Mouse (Mus musculus) G1E-ER4 (cell line): ENCODE measurements around the gene Zfp560. TPM values are rescaled to one million over a fixed set of nuclear protein-coding genes. Genes with fewer than 3 reads are reported as not detected.

Experiments used
- GATA1 ChIP-seq: IDR thresholded peaks from one replicate; pipeline ENCODE4 v1.8.0; 2012; ENCODE audit warnings: low read length, inconsistent platforms
- polyA plus RNA-seq: library from polyadenylated mRNA; stranded (reverse); fragments of >175 nt; gene quantifications from 2 replicates; pipeline ENCODE4 v1.2.3, GENCODE M21; 2012

Gene Zfp560
- 1.3 and 2.6 TPM in 2 replicates for polyA plus RNA-seq

DNA sequence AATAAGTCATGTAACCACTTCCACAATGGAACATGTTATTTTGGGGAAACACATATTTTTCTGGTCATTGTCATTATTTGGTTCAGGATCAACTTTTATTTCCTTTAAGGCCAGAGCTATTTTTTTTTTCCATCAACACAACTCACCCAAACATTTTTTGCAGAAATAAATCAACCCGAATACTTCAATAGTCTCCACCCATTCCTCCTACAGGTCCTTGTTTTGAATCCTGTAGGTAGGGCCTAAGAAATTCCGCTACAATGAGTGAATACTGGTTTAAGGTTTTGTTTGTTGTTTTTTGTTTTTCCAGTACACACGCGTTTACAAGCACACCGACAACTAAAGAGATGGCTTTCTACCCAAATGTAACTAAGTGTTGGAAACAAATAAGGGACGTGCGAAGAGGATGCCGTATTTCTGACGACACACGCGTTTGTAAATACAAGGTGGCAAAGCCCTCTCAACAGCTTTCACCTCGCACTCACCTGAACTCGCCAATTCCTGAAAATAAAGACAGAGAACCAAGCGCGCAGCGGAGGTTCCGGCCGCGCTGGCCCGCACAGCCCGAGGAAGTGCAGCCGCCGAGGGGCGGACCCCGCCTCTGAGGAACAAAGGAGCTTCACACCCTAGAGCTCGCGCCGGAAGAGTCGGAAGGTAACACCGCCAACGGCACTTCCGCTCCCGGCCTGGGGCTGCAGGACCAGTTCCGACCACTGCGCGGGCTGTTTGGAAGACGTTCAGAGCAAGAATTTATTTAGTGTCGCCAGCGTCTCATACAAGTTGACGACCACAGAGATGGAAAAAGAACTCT, at the start of gene Zfp560:
Gene Zfp560, minus strand, starts transcription at position 646 of the 811 bp plus-strand sequence.
- TF ChIP-seq GATA1 = no peak

DNA sequence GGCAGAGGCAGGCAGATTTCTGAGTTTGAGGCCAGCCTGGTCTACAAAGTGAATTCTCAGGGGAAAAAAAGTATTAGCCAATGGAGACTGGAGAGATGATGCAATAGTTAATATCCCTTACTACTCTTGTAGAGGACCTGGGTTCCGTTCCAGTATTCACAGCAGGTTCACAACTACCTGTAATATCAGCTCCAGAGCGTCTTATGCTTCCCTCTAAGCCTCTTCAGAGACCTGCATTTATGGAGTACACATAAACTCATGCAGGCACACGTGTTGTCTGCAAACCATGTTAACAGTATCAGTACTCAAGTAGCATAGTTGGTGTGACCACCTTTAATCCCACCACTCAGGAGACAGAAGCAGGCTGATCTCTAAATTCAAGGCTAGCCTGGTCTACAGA, 45.0 kb upstream of the Zfp560 start:
- no peak for TF ChIP-seq GATA1

DNA sequence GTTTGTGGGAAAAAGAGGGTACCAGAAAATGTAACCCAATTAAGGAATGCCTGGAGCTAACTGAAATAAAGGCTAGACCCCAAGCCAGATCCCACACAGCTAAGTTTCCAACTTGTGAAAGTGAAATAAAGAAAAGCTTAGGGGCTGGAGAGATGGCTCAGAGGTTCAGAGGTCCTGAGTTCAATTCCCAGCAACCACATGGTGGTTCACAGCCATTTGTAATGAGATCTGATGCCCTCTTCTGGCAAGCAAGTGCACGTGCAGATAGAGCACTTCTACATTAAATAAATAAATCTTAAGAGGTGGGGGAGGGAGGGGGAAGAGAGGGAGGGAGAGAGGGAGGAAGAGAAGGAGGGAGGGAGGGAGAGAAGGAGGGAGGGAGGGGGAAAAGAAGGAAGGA, 26.5 kb upstream of the Zfp560 start:
- no peak for TF ChIP-seq GATA1

DNA sequence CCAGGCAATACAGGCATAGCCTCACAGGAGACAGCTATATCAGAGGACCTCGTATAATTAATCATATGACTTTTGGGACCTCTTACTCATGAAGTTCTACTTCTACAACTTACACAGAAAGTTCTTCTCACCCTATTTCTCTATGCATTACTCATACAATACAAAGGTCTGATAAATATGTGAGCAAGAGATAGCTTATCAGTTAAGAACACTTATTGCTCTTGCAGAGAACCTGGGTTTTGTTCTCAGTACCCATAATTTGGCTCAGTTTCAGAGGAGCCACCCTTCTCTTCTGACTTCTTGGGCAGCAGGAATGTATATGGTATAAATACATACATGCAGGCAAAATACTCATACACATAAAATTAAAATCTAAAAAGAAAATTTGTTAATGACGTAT, 24.3 kb upstream of the Zfp560 start:
- no peak for TF ChIP-seq GATA1

DNA sequence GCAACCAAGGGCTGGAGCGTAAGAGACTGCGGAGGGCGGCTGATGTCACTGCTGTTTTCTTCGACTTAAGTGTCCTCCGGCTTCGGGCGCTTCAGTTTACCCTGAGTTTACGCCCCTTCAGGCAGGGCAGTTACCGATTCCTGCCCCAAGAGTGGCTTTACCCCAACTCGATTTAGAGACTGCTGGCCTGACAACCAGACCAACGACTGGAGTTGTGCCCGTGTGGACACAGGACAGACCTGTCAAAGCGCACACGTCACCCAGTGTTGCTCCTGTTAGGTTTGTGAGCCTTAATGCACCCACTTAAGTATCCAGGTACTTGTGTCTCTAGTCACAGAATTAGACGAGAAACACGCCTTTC, 346 bp upstream of the Zfp560 start:
- no peak for TF ChIP-seq GATA1

DNA sequence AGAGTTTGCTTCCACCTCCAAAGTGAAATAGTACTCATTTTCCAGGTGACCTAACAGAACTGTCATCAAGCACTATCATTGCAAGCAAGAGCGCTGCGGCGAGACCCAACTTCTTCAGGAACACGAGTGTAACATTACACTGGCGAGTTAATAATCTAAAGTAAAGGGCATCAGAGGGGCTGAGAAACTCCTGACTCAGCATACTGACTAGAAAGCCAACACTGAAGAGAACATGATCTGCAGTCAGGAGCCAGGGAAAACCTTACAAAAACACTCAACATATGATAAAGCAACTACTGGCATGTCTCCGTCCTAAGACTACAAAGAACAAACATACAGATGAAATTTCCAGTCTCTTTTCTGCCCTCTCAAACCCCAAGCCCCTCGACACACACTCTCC, 1.3 kb downstream of the Zfp560 start:
- TF ChIP-seq GATA1 = no peak

DNA sequence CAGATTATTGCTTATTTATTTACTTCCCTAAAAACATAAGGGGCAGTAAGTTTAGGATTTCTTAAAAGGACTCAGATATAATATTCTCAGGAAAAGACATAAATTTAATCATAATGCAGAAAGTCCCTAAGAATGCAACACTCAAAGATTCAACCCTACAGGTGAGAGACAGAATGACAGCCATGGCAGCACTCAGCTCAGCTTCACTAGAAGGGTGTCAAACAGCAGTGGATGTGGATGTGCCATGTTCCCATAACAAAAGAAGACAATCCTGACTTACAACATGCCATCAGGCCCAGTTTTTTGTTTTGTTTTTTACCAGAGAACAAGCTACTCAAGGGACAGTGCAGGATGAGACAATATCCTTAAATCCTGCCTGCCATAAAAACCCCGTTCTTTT, 10.3 kb downstream of the Zfp560 start:
- TF ChIP-seq GATA1 = no peak

DNA sequence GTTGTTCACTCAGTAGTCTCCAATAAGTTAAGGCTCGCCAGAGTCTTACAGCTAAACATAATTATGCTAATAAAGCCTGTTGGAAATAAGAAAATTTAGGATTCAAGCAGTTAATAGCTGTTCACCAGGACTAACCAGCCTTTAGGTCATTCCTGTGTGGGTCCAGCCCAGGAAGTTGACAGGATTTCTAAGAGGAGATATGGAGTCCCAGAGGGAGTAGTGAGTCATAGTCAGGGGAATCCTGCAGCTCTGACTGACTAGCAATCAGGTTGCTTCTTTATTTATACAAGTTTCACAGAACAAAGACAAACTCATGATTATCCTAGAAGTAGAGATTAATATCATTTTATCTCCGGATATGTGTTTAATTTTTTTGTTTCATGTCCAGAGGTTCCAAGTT, 17.7 kb downstream of the Zfp560 start:
- no peak for TF ChIP-seq GATA1

DNA sequence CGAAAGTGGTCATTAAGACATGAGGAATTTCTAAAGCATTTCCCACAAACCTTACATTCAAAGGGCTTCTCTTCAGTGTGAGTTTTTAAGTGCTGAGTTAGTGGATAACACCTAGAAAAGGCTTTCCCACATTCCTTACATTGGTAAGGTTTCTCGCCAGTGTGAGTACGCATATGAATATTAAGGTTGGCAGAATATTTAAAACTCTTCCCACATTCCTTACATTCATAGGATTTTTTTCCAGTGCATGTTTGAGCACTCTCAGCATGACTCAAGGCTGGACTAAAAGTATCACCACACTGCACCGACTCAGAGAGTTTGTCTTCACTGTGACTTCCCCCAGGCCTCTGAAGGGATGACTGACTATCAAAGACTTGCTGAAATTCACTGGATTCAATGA, 36.5 kb downstream of the Zfp560 start:
- no peak for TF ChIP-seq GATA1

DNA sequence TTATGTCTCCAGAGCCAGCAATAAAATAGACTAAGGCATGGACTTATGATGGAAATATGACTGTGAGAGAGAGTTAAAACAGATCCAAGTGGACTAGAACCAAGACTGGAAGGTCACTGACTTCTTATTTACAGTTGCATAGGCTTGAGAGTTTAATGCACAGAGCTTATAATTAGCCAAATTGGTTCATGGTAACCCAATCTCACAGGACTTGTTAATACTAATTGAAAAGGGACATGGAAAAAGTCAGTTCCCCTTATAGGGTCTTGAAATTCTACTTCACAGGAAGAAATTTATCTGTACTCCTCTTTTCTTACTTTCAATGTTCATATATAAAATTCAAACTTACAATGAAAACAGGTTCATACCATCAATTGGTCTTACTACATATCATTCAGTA, 49.0 kb downstream of the Zfp560 start, which contains the start of gene Olfr18:
Gene Olfr18, minus strand, starts transcription at position 101 of the 400 bp plus-strand sequence.
- no peak for TF ChIP-seq GATA1

DNA sequence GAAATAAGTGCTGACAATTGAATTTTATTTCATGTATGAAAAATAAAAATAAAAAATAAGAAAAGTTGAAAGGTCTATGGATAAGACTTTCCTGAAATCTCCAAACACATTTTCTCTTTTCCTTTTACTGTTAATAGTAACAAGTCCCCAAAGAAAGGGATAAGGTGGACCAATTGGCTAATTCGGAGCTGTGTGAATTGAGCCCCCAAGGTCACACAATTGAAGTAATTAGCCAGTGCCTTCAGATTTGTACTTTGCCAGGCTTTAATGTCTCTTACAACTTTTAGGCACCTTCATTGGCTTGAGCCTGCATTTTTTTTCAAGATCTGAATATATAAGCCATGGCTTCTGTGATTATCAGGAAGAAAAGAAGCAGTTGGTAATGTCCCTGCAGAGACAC, 86.7 kb downstream of the Zfp560 start, which contains the start of gene Olfr873:
Gene Olfr873, plus strand, starts transcription at position 301 of the 400 bp plus-strand sequence.
- no peak for TF ChIP-seq GATA1

Other genes starting within 250 kb of the Zfp560 start
- not detected in 2 replicates for gene Olfr870, start 211.1 kb downstream of the Zfp560 start, polyA plus RNA-seq
- not detected in 2 replicates for gene Olfr871, start 173.0 kb downstream of the Zfp560 start, polyA plus RNA-seq
- gene Olfr872, start 148.1 kb downstream of the Zfp560 start, polyA plus RNA-seq = not detected in 2 replicates
- gene Olfr39, start 102.8 kb downstream of the Zfp560 start, polyA plus RNA-seq = not detected in 2 replicates
- gene Olfr873, start 86.6 kb downstream of the Zfp560 start, polyA plus RNA-seq = not detected in 2 replicates
- gene Olfr18, start 49.1 kb downstream of the Zfp560 start, polyA plus RNA-seq = not detected in 2 replicates
- gene Zfp26, start 75.0 kb upstream of the Zfp560 start, polyA plus RNA-seq = 0.11 and 0.18 TPM in 2 replicates
- gene Zfp426, start 107.6 kb upstream of the Zfp560 start, polyA plus RNA-seq = 4.6 and 8.4 TPM in 2 replicates
- 0.79 and 0.90 TPM in 2 replicates for gene Zfp266, start 136.2 kb upstream of the Zfp560 start, polyA plus RNA-seq
- gene Zfp846, start 196.1 kb upstream of the Zfp560 start, polyA plus RNA-seq = 6.4 and 8.1 TPM in 2 replicates